Mouse (Mus musculus): ENCODE measurements around the gene Ptprm.

DNA sequence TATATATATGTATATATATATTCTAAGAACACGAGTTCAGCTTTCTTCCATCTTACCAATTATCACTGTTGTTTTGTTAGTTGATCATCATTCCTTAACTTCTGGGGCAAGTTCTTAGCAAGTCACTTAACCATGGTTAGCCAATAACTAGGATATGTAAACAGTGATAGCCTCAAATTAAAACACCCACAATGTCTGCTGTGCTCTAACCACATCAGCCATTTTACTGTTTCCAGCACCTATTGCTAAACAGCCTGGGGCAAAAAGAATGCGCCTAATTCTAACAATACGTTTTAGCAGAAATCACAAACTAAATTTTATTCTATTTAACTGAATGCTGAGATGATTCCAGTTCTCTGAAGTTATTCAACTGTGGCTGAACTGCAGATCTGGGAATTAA is 320.7 kb downstream of the Ptprm start:
- TF ChIP-seq CTCF (IDR thresholded peaks at IDR 0.05; ENCODE audit: low read depth) (no peak), EP300 (IDR thresholded peaks at IDR 0.05; ENCODE audit: low read depth) (no peak)
